Mouse (Mus musculus) cerebellum, adult 2 months (tissue): ENCODE results near the gene Ncoa3. TPM values are rescaled to one million over a fixed set of nuclear protein-coding genes. Genes with fewer than 3 reads are reported as not detected.

Experiments used
- DNase-seq, 2 experiments: peaks; one replicate each; pipeline ENCODE4 v3.0.0; 2021
- H3K27ac ChIP-seq: fragments of 200-500 bp; 2 replicates; pipeline ENCODE4 v1.5.1; 2012; ENCODE audit warnings: low read length, control low read depth, inconsistent platforms; ENCODE audit not compliant: insufficient read depth
- H3K27me3 ChIP-seq: fragments of 200-500 bp; 2 replicates; pipeline ENCODE4 v1.6.1; 2012; ENCODE audit warnings: inconsistent platforms, mild to moderate bottlenecking, low read length, moderate library complexity; ENCODE audit not compliant: control insufficient read depth, insufficient read depth
- H3K4me1 ChIP-seq: fragments of 200-500 bp; 2 replicates; pipeline ENCODE4 v1.6.1; 2011; ENCODE audit warnings: low read length; ENCODE audit not compliant: control insufficient read depth, insufficient read depth
- H3K4me3 ChIP-seq: fragments of 200-500 bp; replicated peaks from 2 replicates; pipeline ENCODE3; 2011; ENCODE audit warnings: mild to moderate bottlenecking, low read depth, low read length, control low read depth; ENCODE audit not compliant: insufficient read depth
- CTCF ChIP-seq: fragments of 200-500 bp; IDR thresholded peaks from 2 replicates; pipeline ENCODE4 v1.5.1; 2011; ENCODE audit warnings: low read depth, mild to moderate bottlenecking, control low read depth, low read length, moderate library complexity, borderline replicate concordance; ENCODE audit not compliant: insufficient read depth
- POLR2A ChIP-seq: fragments of 200-500 bp; IDR thresholded peaks from 2 replicates; pipeline ENCODE4 v1.6.1; 2011; ENCODE audit warnings: low read length, control low read depth, borderline replicate concordance; ENCODE audit not compliant: insufficient read depth
- WGBS: fragments of 180-500 bp; shearing (Covaris S2); methylation state at CpG from one replicate; pipeline ENCODE4 v1.1.7; 2018; 5-methylcytosine and 5-hydroxymethylcytosine counted together
- polyA plus RNA-seq: library from polyadenylated mRNA; depleted of rRNA; stranded (reverse); fragments of >200 nt; gene quantifications from 2 replicates; pipeline ENCODE4 v1.2.3, GENCODE M21; 2012

Ncoa3 gene
- polyA plus RNA-seq, 1 experiment = 23.7 TPM

GRCm38 (mm10) chr2:166066434-166066833, 74.0 kb downstream of the Ncoa3 start:
- DNase-seq = no peak
- no peak for TF ChIP-seq CTCF
- TF ChIP-seq POLR2A = no peak
- no peak overlapping the region for H3K27ac ChIP-seq
- H3K27me3 ChIP-seq = no peaks in the 10 kb centered on the region
- no peak overlapping the region for H3K4me3 ChIP-seq
- 53% methylated on average over 4 of the region's 4 CpGs for WGBS
- H3K4me1 ChIP-seq = no peaks in the 10 kb centered on the region

GRCm38 (mm10) chr2:166068261-166068660, 75.8 kb downstream of the Ncoa3 start:
- Histone ChIP-seq H3K4me1 (no peaks in the 10 kb centered on the region), H3K27ac (no peak overlapping the region), H3K4me3 (no peak overlapping the region), H3K27me3 (no peaks in the 10 kb centered on the region)
- 86% methylated on average over 9 of the region's 9 CpGs for WGBS
- DNase-seq = no peak
- TF ChIP-seq POLR2A (no peak), CTCF (no peak)

- H3K4me1 ChIP-seq = no peaks in the 10 kb centered on the region
- no peak overlapping the region for H3K27ac ChIP-seq
- TF ChIP-seq POLR2A (no peak), CTCF (no peak)
- H3K4me3 ChIP-seq = no peak overlapping the region
- H3K27me3 ChIP-seq = no peaks in the 10 kb centered on the region
- WGBS = 87% methylated on average over 5 of the region's 5 CpGs
- DNase-seq = no peak
Observed at GRCm38 (mm10) chr2:166069164-166069563, 76.7 kb downstream of the Ncoa3 start.

- 89% methylated on average over 7 of the region's 7 CpGs for WGBS
- H3K4me3 ChIP-seq = no peak overlapping the region
Observed at GRCm38 (mm10) chr2:166069738-166070137, 77.3 kb downstream of the Ncoa3 start.

GRCm38 (mm10) chr2:166071481-166071880, 79.0 kb downstream of the Ncoa3 start:
- no peak overlapping the region for H3K4me3 ChIP-seq
- TF ChIP-seq CTCF (no peak), POLR2A (no peak)
- 72% methylated on average over 5 of the region's 5 CpGs for WGBS
- no peak overlapping the region for H3K27ac ChIP-seq
- no peaks in the 10 kb centered on the region for H3K27me3 ChIP-seq
- DNase-seq = no peak
- H3K4me1 ChIP-seq = no peaks in the 10 kb centered on the region

More at GRCm38 (mm10) chr2:166069738-166070137, 77.3 kb downstream of the Ncoa3 start:
- H3K27ac ChIP-seq = no peak overlapping the region
- TF ChIP-seq POLR2A (no peak), CTCF (no peak)
- no peak for DNase-seq
- H3K27me3 ChIP-seq = no peaks in the 10 kb centered on the region
- no peaks in the 10 kb centered on the region for H3K4me1 ChIP-seq

GRCm38 (mm10) chr2:166071889-166072288, 79.5 kb downstream of the Ncoa3 start:
- Histone ChIP-seq H3K27ac (no peak overlapping the region), H3K27me3 (no peaks in the 10 kb centered on the region), H3K4me3 (no peak overlapping the region), H3K4me1 (no peaks in the 10 kb centered on the region)
- WGBS = 86% methylated on average over 9 of the region's 9 CpGs
- TF ChIP-seq CTCF (no peak), POLR2A (no peak)
- DNase-seq = no peak

GRCm38 (mm10) chr2:166073082-166073481, 80.6 kb downstream of the Ncoa3 start:
- Histone ChIP-seq H3K4me1 (no peaks in the 10 kb centered on the region), H3K27me3 (no peaks in the 10 kb centered on the region), H3K27ac (no peak overlapping the region), H3K4me3 (no peak overlapping the region)
- no peak for TF ChIP-seq POLR2A
- 86% methylated on average over 10 of the region's 10 CpGs for WGBS
- no peak for DNase-seq

GRCm38 (mm10) chr2:166074322-166074721, 81.9 kb downstream of the Ncoa3 start:
- 53% methylated on average over 6 of the region's 6 CpGs for WGBS
- H3K4me1 ChIP-seq = no peaks in the 10 kb centered on the region
- TF ChIP-seq POLR2A = no peak
- no peak overlapping the region for H3K4me3 ChIP-seq
- no peaks in the 10 kb centered on the region for H3K27me3 ChIP-seq
- no peak overlapping the region for H3K27ac ChIP-seq
- no peak for DNase-seq
